Comparison of ENCODE assay signal across 20 mouse cellular contexts in the genomic region with DNA sequence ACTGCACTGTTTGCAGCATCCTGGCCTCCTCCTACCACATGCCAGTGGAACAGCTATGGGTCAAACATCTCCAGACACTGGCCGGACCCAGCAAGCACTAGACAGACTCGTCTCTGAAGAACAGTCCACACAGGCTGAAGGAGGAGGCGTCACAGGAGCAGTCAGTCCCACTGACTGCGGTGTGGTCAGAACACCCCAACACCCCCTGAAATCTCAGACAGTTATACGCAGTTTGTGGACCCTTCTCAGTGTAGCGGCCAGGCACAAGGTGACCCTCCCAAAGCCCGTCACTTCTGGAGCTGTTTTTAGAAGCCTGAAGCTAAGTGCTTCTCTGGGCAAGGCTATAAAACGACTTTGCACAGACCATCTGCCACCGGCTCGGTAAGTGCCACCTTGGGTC.
DNase-seq lines count a peak whose midpoint lies in the region; ATAC-seq and TF ChIP-seq lines count a peak whose summit lies in the region.
"Had no signal": no experiment of that assay in that cellular context is flagged by ENCODE, and none has a peak within 500 bp of the region (broad histone marks: within the 10 kb centered on the region; RNA-seq: fewer than 3 reads in every experiment).

No protein-coding gene starts in this region.

- H3K4me3 ChIP-seq in heart, embryonic 10.5 days: no peak overlapping the region
- no peak overlapping the region for H3K4me3 ChIP-seq in heart, embryonic 16.5 days (ENCODE audit: low read length)
- H3K4me3 ChIP-seq in embryonic fibroblast, embryonic 13.5 days (ENCODE audit: insufficient read depth, low read length): no peak overlapping the region
- no peak overlapping the region for H3K4me3 ChIP-seq in intestine, embryonic 15.5 days (replicated peaks)
- H3K4me3 ChIP-seq: forebrain, embryonic 10.5 days; limb, embryonic 15.5 days; lung, embryonic 15.5 days had no signal

- H3K9me3 ChIP-seq in heart, embryonic 10.5 days: no peaks in the 10 kb centered on the region
- no peaks in the 10 kb centered on the region for H3K9me3 ChIP-seq in heart, embryonic 16.5 days (replicated peaks; ENCODE audit: control insufficient read depth, low read length)
- H3K9me3 ChIP-seq in intestine, embryonic 15.5 days: no peaks in the 10 kb centered on the region
- H3K9me3 ChIP-seq: forebrain, embryonic 10.5 days; limb, embryonic 15.5 days; lung, embryonic 15.5 days had no signal

- H3K4me1 ChIP-seq in heart, embryonic 10.5 days: peaks cover 37% of the 10 kb centered on the region
- peaks cover 13% of the 10 kb centered on the region for H3K4me1 ChIP-seq in heart, embryonic 16.5 days (ENCODE audit: control insufficient read depth, insufficient read depth, low read length)
- peaks cover 2% of the 10 kb centered on the region; the same call in 1 of the 2 replicates for H3K4me1 ChIP-seq in embryonic fibroblast, embryonic 13.5 days (ENCODE audit: control insufficient read depth, insufficient read depth, low read length)
- H3K4me1 ChIP-seq in intestine, embryonic 15.5 days (replicated peaks): peaks cover 21% of the 10 kb centered on the region
- H3K4me1 ChIP-seq: forebrain, embryonic 10.5 days had no signal

- DNase-seq in heart, embryonic 10.5 days (ENCODE audit: low spot score): no peak
- no peak for DNase-seq in heart, adult 18-20 months
- no peak for DNase-seq in heart, postnatal 25 days (ENCODE audit: low spot score)
- DNase-seq in right cerebral cortex, postnatal 4 days: no peak
- DNase-seq: adrenal gland, adult 8-10 months; gastrocnemius, postnatal 25 days; kidney, postnatal 14 days; lung, postnatal 4 days; midbrain, embryonic 14.5 days; thymus, adult 2 months; thymus, postnatal 4 days had no signal

- peaks cover 8% of the 10 kb centered on the region; the same call in 1 of the 2 replicates for H3K36me3 ChIP-seq in heart, embryonic 10.5 days
- H3K36me3 ChIP-seq in heart, embryonic 16.5 days (ENCODE audit: control insufficient read depth, insufficient read depth): no peaks in the 10 kb centered on the region
- H3K36me3 ChIP-seq in intestine, embryonic 15.5 days: peaks cover 12% of the 10 kb centered on the region; the same call in 1 of the 2 replicates

- WGBS in heart, embryonic 10.5 days: 49% methylated on average over 10 of the region's 10 CpGs
- WGBS in heart, embryonic 16.5 days: 51% methylated on average over 10 of the region's 10 CpGs
- 63% methylated on average over 10 of the region's 10 CpGs for WGBS in intestine, embryonic 15.5 days

- no peaks in the 10 kb centered on the region for H3K27me3 ChIP-seq in heart, embryonic 10.5 days (ENCODE audit: insufficient read depth, poor library complexity, severe bottlenecking)
- H3K27me3 ChIP-seq in heart, embryonic 16.5 days (ENCODE audit: control insufficient read depth, insufficient read depth, low read length): no peaks in the 10 kb centered on the region
- no peaks in the 10 kb centered on the region for H3K27me3 ChIP-seq in intestine, embryonic 15.5 days (replicated peaks)
- H3K27me3 ChIP-seq: limb, embryonic 15.5 days; lung, embryonic 15.5 days had no signal

- peak overlapping the region; percentile 79 for H3K27ac ChIP-seq in heart, embryonic 10.5 days
- H3K27ac ChIP-seq in heart, embryonic 16.5 days (ENCODE audit: low read length): peak overlapping the region; percentile 6; the same call in 1 of the 2 replicates
- H3K27ac ChIP-seq in embryonic fibroblast, embryonic 13.5 days (ENCODE audit: insufficient read depth, low read length): 0 out of 2 replicates have a peak overlapping the region, but pooled peaks have one; percentile 1
- peak overlapping the region; percentile 45 for H3K27ac ChIP-seq in intestine, embryonic 15.5 days
- H3K27ac ChIP-seq: forebrain, embryonic 10.5 days; limb, embryonic 15.5 days; liver, embryonic 14.5 days; lung, embryonic 15.5 days had no signal

- intact Hi-C loops in heart, postnatal 25 days (cut with DNase I): no loop called here

- H3K9ac ChIP-seq in heart, embryonic 16.5 days (ENCODE audit: low read length): peak overlapping the region; percentile 35; the same call in 1 of the 2 replicates
- no peak overlapping the region for H3K9ac ChIP-seq in intestine, embryonic 15.5 days
- H3K9ac ChIP-seq: limb, embryonic 15.5 days; liver, embryonic 14.5 days; lung, embryonic 15.5 days had no signal

- TF ChIP-seq CTCF in embryonic fibroblast, embryonic 13.5 days (IDR thresholded peaks at IDR 0.05; ENCODE audit: borderline replicate concordance, insufficient read depth, low read length): no peak

- peak overlapping the region; percentile 31; the same call in 1 of the 2 replicates for H3K4me2 ChIP-seq in heart, embryonic 16.5 days (ENCODE audit: low read depth, low read length)
- no peak overlapping the region for H3K4me2 ChIP-seq in intestine, embryonic 15.5 days (replicated peaks)
- H3K4me2 ChIP-seq: limb, embryonic 15.5 days; lung, embryonic 15.5 days had no signal

- no peak for ATAC-seq in heart, embryonic 16.5 days (replicated peaks; ENCODE audit: extremely low read depth, insufficient read depth, low FRiP score)
- ATAC-seq in intestine, embryonic 15.5 days: no peak
- ATAC-seq: activated CD4-positive, CD25-positive, alpha-beta regulatory T cell, adult 4 months; forebrain, embryonic 16.5 days had no signal

- no peak for TF ChIP-seq POLR2A in embryonic fibroblast, embryonic 13.5 days (IDR thresholded peaks at IDR 0.05; ENCODE audit: low read depth, low read length)

Comparison
In these comparisons a context has a peak if more than half of its experiments do, and no peak if none do; other contexts are left out.
1. H3K27ac ChIP-seq: peak in every context shown above with its lines; median percentile 79 in heart, embryonic 10.5 days; 45 in intestine, embryonic 15.5 days; 6 in heart, embryonic 16.5 days; 1 in embryonic fibroblast, embryonic 13.5 days.